Mouse (Mus musculus) erythroid progenitor cell, adult 5-6 weeks (primary cell): ENCODE measurements around the gene Olfr1364. TPM values are rescaled to one million over a fixed set of nuclear protein-coding genes. Genes with fewer than 3 reads are reported as not detected.

Experiments used
- ATAC-seq: replicated peaks from 2 replicates; pipeline ENCODE4 v1.8.0; 2016; ENCODE audit warnings: moderate number of reproducible peaks, mild to moderate bottlenecking, moderate TSS enrichment, inconsistent platforms; ENCODE audit not compliant: poor library complexity, low FRiP score, severe bottlenecking
- total RNA-seq, 2 experiments: library from RNA; stranded (forward) in 1 of 2; stranded (reverse) in 1 of 2; fragments of 150-400 nt in 1 of 2; fragments of 186-747, 209-891 nt in 1 of 2; gene quantifications; 2 replicates each; pipeline versions ENCODE4 v1.2.3 to v1.2.4; 2015 to 2017; ENCODE audit warnings: low replicate concordance in 2 of 2

Olfr1364 gene
- total RNA-seq (2015; ENCODE audit: low replicate concordance) (not detected in 2 replicates), total RNA-seq (2017; ENCODE audit: low replicate concordance) (not detected in 2 replicates)

DNA sequence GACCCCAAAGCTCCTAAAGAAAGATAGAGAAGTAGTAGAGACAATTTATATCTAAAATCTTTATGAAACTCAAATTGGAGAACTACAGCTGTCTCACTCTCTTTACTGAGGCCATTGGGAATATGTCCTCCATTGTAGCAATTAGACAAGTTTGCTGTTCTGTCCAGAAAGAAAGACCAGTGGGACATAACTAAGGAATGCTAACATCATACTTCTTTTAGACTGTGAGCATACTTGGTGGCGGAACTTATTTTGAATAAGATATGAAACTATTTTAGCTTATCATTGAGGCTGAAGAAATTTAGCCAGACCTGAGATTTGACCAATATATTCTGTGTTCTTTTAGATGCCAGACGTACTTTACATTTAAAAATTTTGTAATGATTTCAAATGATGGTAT, at the start of gene Olfr1364:
Gene Olfr1364, minus strand, starts transcription at position 101 of the 400 bp plus-strand sequence.
- no peak for ATAC-seq

DNA sequence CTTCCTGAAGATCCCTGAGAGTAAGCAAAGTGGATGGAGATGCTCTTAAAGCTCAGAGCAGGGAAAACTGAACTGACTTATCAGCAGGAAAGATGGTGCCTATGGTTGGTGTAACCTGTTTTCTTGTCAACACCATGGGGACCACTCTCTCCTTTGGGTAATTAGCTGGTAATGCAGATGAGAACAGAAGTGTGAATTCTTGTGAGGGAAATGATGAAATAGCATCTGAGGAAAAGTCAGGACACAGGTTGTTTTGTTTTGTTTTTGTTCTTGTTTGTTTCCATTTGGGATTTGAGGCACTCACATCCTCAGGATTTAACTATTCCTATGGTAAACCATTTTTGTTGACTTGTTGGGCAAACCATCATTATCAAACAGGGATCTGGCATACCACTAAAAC, 32.4 kb upstream of the Olfr1364 start, which contains the start of gene Olfr1362:
Gene Olfr1362, minus strand, starts transcription at position 101 of the 400 bp plus-strand sequence.
- ATAC-seq: no peak

DNA sequence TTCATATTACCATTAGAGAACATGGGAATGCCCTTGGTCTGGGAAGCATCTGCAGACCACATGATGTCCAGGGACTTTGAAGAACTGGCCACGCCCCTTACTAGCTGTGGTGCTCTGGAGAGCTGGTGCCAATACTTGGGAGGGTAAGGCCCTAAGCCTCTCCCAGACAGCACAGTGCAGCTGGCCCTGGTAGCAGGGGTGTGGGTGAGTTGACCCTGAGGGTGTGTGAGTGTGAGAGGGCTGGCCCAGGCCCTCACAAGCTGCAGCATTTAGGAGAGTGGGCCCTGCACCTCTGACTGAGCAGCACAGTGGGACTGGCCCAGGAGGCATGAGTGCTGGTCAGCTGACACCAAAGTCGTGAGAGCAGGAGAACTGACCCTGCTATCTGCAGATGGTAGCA, 10.1 kb upstream of the Olfr1364 start:
- ATAC-seq: no peak; the same call in 1 of the 2 replicates

- no peak for ATAC-seq
These were observed 21.8 kb downstream of the Olfr1364 start, which contains the start of gene Olfr1535 for GRCm38 (mm10) chr13:21559793-21560192. TSS of gene Olfr1535 (minus strand) at chr13:21559893.

DNA sequence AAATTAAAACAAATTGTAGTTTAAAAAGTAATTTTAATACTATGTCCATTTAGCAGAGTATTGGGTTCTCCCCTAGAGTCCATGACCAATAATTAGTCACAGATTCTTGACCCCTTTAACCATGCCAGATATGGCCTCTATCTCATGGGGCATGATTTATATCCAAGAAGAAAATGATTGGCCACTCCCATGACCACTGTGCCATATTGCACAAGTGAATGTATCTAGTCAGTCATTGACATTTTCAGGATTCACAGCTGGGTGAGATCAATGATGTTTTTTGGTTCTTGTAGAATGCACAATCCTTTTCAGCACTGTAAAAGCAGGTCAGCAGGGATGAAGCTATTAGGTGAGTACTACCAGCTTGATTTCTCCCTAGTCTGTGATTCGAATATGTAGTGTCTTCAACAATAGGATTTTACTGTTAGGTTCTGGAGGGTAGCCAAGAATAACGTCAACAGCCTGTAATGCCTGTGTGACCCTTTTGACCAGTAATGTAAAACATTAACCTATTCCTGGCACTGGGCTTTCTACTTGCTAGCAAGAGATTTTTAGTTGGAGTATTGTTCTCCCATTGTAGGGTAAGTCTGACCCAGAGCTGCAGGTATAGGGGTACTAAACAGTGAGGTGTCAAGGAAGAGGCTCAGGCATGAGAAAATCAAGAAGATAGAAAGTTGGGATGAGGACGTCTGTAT, 31.0 kb downstream of the Olfr1364 start:
- ATAC-seq: no peak

DNA sequence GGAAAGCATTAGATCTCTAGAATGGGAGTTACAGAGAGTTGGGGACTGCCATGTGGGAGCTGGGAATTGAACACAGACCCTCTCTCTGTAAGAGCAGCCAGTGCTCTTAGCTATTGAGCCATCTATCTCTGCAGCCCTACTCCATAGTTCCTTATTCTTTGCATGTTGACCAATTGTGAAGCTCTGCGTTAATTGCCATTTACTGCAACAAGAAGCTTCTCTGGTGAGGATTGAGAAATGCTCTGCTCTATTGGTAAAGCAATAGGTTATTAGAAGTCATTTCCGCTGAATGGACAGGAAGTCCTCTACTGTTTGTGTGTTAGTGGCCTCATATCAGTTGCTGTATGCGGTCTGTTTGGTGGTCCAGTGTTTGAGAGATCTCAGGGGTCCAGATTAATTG, 32.1 kb downstream of the Olfr1364 start:
- ATAC-seq: no peak

GRCm38 (mm10) chr13:21542708-21543107, 38.9 kb downstream of the Olfr1364 start, which contains the start of gene Olfr1366:
TSS of gene Olfr1366 (minus strand) at chr13:21542808.
- no peak for ATAC-seq

GRCm38 (mm10) chr13:21530781-21531201, 50.8 kb downstream of the Olfr1364 start, which contains the start of gene Zkscan8:
TSS of gene Zkscan8 (minus strand) at chr13:21531120.
- ATAC-seq: peak; percentile 83

- ATAC-seq: no peak
These were observed 51.4 kb downstream of the Olfr1364 start for GRCm38 (mm10) chr13:21530136-21530535.

Other genes with a start within 250 kb of the Olfr1364 start
Only the 30 nearest of the 33 such genes appear.
- 2.9 TPM in 1 of 2 replicates, not detected in the other for gene Zscan12, start 218.9 kb downstream of the Olfr1364 start, total RNA-seq (2015; ENCODE audit: low replicate concordance)
- gene Zscan12, start 218.9 kb downstream of the Olfr1364 start, total RNA-seq (2017; ENCODE audit: low replicate concordance): 0.98 and 3.3 TPM in 2 replicates
- gene Zkscan3, start 179.0 kb downstream of the Olfr1364 start, total RNA-seq (2015; ENCODE audit: low replicate concordance): 33.5 and 39.4 TPM in 2 replicates
- 23.8 and 29.0 TPM in 2 replicates for gene Zkscan3, start 179.0 kb downstream of the Olfr1364 start, total RNA-seq (2017; ENCODE audit: low replicate concordance)
- not detected in 2 replicates for gene Pgbd1, start 140.7 kb downstream of the Olfr1364 start, total RNA-seq (2015; ENCODE audit: low replicate concordance)
- gene Pgbd1, start 140.7 kb downstream of the Olfr1364 start, total RNA-seq (2017; ENCODE audit: low replicate concordance): not detected in 2 replicates
- gene Zscan26, start 128.0 kb downstream of the Olfr1364 start, total RNA-seq (2015; ENCODE audit: low replicate concordance): 4.7 and 8.0 TPM in 2 replicates
- gene Zscan26, start 128.0 kb downstream of the Olfr1364 start, total RNA-seq (2017; ENCODE audit: low replicate concordance): 0.98 and 3.2 TPM in 2 replicates
- gene Nkapl, start 113.2 kb downstream of the Olfr1364 start, total RNA-seq (2015; ENCODE audit: low replicate concordance): not detected in 2 replicates
- gene Nkapl, start 113.2 kb downstream of the Olfr1364 start, total RNA-seq (2017; ENCODE audit: low replicate concordance): not detected in 2 replicates
- gene Zkscan4, start 102.9 kb downstream of the Olfr1364 start, total RNA-seq (2015; ENCODE audit: low replicate concordance): not detected in 2 replicates
- not detected in 2 replicates for gene Zkscan4, start 102.9 kb downstream of the Olfr1364 start, total RNA-seq (2017; ENCODE audit: low replicate concordance)
- gene Gm10065, start 102.3 kb downstream of the Olfr1364 start, total RNA-seq (2015; ENCODE audit: low replicate concordance): not detected in 2 replicates
- gene Gm10065, start 102.3 kb downstream of the Olfr1364 start, total RNA-seq (2017; ENCODE audit: low replicate concordance): not detected in 2 replicates
- 2.9 and 8.4 TPM in 2 replicates for gene AK157302, start 86.5 kb downstream of the Olfr1364 start, total RNA-seq (2015; ENCODE audit: low replicate concordance)
- gene AK157302, start 86.5 kb downstream of the Olfr1364 start, total RNA-seq (2017; ENCODE audit: low replicate concordance): 2.0 and 4.1 TPM in 2 replicates
- gene Gm11273, start 80.3 kb downstream of the Olfr1364 start, total RNA-seq (2015; ENCODE audit: low replicate concordance): 4.2 TPM in 1 of 2 replicates, not detected in the other
- gene Gm11273, start 80.3 kb downstream of the Olfr1364 start, total RNA-seq (2017; ENCODE audit: low replicate concordance): 1.5 TPM in 1 of 2 replicates, not detected in the other
- gene Zkscan8, start 50.6 kb downstream of the Olfr1364 start, total RNA-seq (2015; ENCODE audit: low replicate concordance): 4.0 and 11.7 TPM in 2 replicates
- 1.3 and 1.7 TPM in 2 replicates for gene Zkscan8, start 50.6 kb downstream of the Olfr1364 start, total RNA-seq (2017; ENCODE audit: low replicate concordance)
- gene Olfr1366, start 39.0 kb downstream of the Olfr1364 start, total RNA-seq (2015; ENCODE audit: low replicate concordance): not detected in 2 replicates
- gene Olfr1366, start 39.0 kb downstream of the Olfr1364 start, total RNA-seq (2017; ENCODE audit: low replicate concordance): not detected in 2 replicates
- not detected in 2 replicates for gene Olfr1535, start 21.9 kb downstream of the Olfr1364 start, total RNA-seq (2015; ENCODE audit: low replicate concordance)
- gene Olfr1535, start 21.9 kb downstream of the Olfr1364 start, total RNA-seq (2017; ENCODE audit: low replicate concordance): not detected in 2 replicates
- not detected in 2 replicates for gene Olfr1362, start 32.3 kb upstream of the Olfr1364 start, total RNA-seq (2015; ENCODE audit: low replicate concordance)
- not detected in 2 replicates for gene Olfr1362, start 32.3 kb upstream of the Olfr1364 start, total RNA-seq (2017; ENCODE audit: low replicate concordance)
- not detected in 2 replicates for gene Olfr11, start 60.8 kb upstream of the Olfr1364 start, total RNA-seq (2015; ENCODE audit: low replicate concordance)
- gene Olfr11, start 60.8 kb upstream of the Olfr1364 start, total RNA-seq (2017; ENCODE audit: low replicate concordance): not detected in 2 replicates
- not detected in 2 replicates for gene Olfr1361, start 81.6 kb upstream of the Olfr1364 start, total RNA-seq (2015; ENCODE audit: low replicate concordance)
- not detected in 2 replicates for gene Olfr1361, start 81.6 kb upstream of the Olfr1364 start, total RNA-seq (2017; ENCODE audit: low replicate concordance)
- gene Olfr1360, start 95.6 kb upstream of the Olfr1364 start, total RNA-seq (2015; ENCODE audit: low replicate concordance): not detected in 2 replicates
- gene Olfr1360, start 95.6 kb upstream of the Olfr1364 start, total RNA-seq (2017; ENCODE audit: low replicate concordance): not detected in 2 replicates
- not detected in 2 replicates for gene Olfr1359, start 116.4 kb upstream of the Olfr1364 start, total RNA-seq (2015; ENCODE audit: low replicate concordance)
- not detected in 2 replicates for gene Olfr1359, start 116.4 kb upstream of the Olfr1364 start, total RNA-seq (2017; ENCODE audit: low replicate concordance)
- 989 and 1,130 TPM in 2 replicates for gene Hist1h2bl, start 134.4 kb upstream of the Olfr1364 start, total RNA-seq (2015; ENCODE audit: low replicate concordance)
- 1,595 and 2,060 TPM in 2 replicates for gene Hist1h2bl, start 134.4 kb upstream of the Olfr1364 start, total RNA-seq (2017; ENCODE audit: low replicate concordance)
- gene Hist1h2ai, start 134.7 kb upstream of the Olfr1364 start, total RNA-seq (2015; ENCODE audit: low replicate concordance): 22.6 and 24.1 TPM in 2 replicates
- gene Hist1h2ai, start 134.7 kb upstream of the Olfr1364 start, total RNA-seq (2017; ENCODE audit: low replicate concordance): 2,450 and 5,888 TPM in 2 replicates
- gene Hist1h3h, start 135.9 kb upstream of the Olfr1364 start, total RNA-seq (2015; ENCODE audit: low replicate concordance): 64.9 and 143 TPM in 2 replicates
- 379 and 793 TPM in 2 replicates for gene Hist1h3h, start 135.9 kb upstream of the Olfr1364 start, total RNA-seq (2017; ENCODE audit: low replicate concordance)
- 396 and 580 TPM in 2 replicates for gene Hist1h2bm, start 140.3 kb upstream of the Olfr1364 start, total RNA-seq (2015; ENCODE audit: low replicate concordance)
- gene Hist1h2bm, start 140.3 kb upstream of the Olfr1364 start, total RNA-seq (2017; ENCODE audit: low replicate concordance): 1,330 and 1,438 TPM in 2 replicates
- gene Hist1h4j, start 153.3 kb upstream of the Olfr1364 start, total RNA-seq (2015; ENCODE audit: low replicate concordance): 12.6 and 18.4 TPM in 2 replicates
- gene Hist1h4j, start 153.3 kb upstream of the Olfr1364 start, total RNA-seq (2017; ENCODE audit: low replicate concordance): 900 and 1,530 TPM in 2 replicates
- 298 and 381 TPM in 2 replicates for gene Hist1h4k, start 168.7 kb upstream of the Olfr1364 start, total RNA-seq (2015; ENCODE audit: low replicate concordance)
- 3,827 and 6,951 TPM in 2 replicates for gene Hist1h4k, start 168.7 kb upstream of the Olfr1364 start, total RNA-seq (2017; ENCODE audit: low replicate concordance)
- 480 and 792 TPM in 2 replicates for gene Hist1h2ak, start 172.1 kb upstream of the Olfr1364 start, total RNA-seq (2015; ENCODE audit: low replicate concordance)
- 4,887 and 6,345 TPM in 2 replicates for gene Hist1h2ak, start 172.1 kb upstream of the Olfr1364 start, total RNA-seq (2017; ENCODE audit: low replicate concordance)
- gene Hist1h2bn, start 172.4 kb upstream of the Olfr1364 start, total RNA-seq (2015; ENCODE audit: low replicate concordance): 1,688 and 1,944 TPM in 2 replicates
- 6,530 and 7,011 TPM in 2 replicates for gene Hist1h2bn, start 172.4 kb upstream of the Olfr1364 start, total RNA-seq (2017; ENCODE audit: low replicate concordance)
- gene Hist1h1b, start 198.9 kb upstream of the Olfr1364 start, total RNA-seq (2015; ENCODE audit: low replicate concordance): 1,815 and 1,971 TPM in 2 replicates
- 4,746 and 7,405 TPM in 2 replicates for gene Hist1h1b, start 198.9 kb upstream of the Olfr1364 start, total RNA-seq (2017; ENCODE audit: low replicate concordance)
- 807 and 971 TPM in 2 replicates for gene Hist1h3i, start 201.6 kb upstream of the Olfr1364 start, total RNA-seq (2015; ENCODE audit: low replicate concordance)
- gene Hist1h3i, start 201.6 kb upstream of the Olfr1364 start, total RNA-seq (2017; ENCODE audit: low replicate concordance): 793 and 862 TPM in 2 replicates
- gene Hist1h2an, start 205.5 kb upstream of the Olfr1364 start, total RNA-seq (2015; ENCODE audit: low replicate concordance): 9.4 and 13.4 TPM in 2 replicates
- gene Hist1h2an, start 205.5 kb upstream of the Olfr1364 start, total RNA-seq (2017; ENCODE audit: low replicate concordance): 1,681 and 2,099 TPM in 2 replicates
- 31.0 and 96.0 TPM in 2 replicates for gene Hist1h2bp, start 205.7 kb upstream of the Olfr1364 start, total RNA-seq (2015; ENCODE audit: low replicate concordance)
- 241 and 315 TPM in 2 replicates for gene Hist1h2bp, start 205.7 kb upstream of the Olfr1364 start, total RNA-seq (2017; ENCODE audit: low replicate concordance)
- 607 and 1,040 TPM in 2 replicates for gene Hist1h2bq, start 228.4 kb upstream of the Olfr1364 start, total RNA-seq (2015; ENCODE audit: low replicate concordance)
- gene Hist1h2bq, start 228.4 kb upstream of the Olfr1364 start, total RNA-seq (2017; ENCODE audit: low replicate concordance): 124 and 1,223 TPM in 2 replicates